Mouse (Mus musculus): ENCODE measurements around the gene Mdga1.

DNA sequence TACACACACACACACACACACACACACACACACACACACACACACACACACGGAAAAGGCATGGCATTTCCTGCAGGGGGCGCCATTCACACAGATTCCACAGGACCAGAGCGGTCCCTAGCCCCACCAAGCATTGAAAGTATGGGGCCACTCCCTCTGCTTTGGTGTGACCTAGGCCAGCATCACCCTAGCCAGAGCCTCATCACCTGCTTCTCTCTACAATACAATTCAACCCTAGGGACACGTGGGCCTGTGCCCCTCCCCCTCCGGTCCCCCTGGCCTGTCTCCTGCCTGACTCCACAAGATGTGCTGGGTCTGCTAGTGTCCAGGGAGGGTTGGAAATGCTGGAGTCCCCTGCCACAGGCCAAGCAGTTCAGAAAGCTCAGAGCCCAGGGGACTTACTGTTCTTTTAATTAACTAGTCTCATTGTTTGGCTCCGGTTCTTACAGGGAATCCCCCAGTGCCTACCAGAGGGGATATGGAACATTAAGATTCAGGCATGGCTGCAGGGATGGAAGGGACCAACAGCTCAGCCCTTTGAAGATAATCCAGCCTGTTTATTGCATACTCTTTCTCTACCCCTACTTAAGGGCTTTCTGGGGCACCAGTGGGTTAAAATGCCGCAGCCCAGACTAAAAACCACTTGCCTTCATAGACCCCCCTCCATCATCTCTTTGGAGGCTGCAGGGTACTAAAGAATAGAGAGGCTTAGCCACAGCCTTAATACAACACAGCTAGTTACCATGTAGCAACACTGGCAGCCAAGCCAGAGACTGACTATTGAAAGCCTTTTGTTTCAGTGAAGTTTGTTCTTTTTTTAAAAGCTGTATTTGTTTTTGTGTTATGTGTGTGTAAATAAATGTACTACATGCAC, 73.5 kb downstream of the Mdga1 start:
- TF ChIP-seq POLR2A (IDR thresholded peaks at IDR 0.05; ENCODE audit: borderline replicate concordance, insufficient read depth, low read length) (no peak), CTCF (IDR thresholded peaks at IDR 0.05; ENCODE audit: borderline replicate concordance, insufficient read depth, low read depth, low read length) (peak; percentile 44; the same call in 1 of the 2 replicates)
